Mouse (Mus musculus): ENCODE measurements around the gene Ddx55.
"Not testable (repeated sequence)": the region's sequence is repeated elsewhere in the genome, so short reads cannot be mapped to it uniquely, and the experiment has no call there.

Gene Ddx55

DNA sequence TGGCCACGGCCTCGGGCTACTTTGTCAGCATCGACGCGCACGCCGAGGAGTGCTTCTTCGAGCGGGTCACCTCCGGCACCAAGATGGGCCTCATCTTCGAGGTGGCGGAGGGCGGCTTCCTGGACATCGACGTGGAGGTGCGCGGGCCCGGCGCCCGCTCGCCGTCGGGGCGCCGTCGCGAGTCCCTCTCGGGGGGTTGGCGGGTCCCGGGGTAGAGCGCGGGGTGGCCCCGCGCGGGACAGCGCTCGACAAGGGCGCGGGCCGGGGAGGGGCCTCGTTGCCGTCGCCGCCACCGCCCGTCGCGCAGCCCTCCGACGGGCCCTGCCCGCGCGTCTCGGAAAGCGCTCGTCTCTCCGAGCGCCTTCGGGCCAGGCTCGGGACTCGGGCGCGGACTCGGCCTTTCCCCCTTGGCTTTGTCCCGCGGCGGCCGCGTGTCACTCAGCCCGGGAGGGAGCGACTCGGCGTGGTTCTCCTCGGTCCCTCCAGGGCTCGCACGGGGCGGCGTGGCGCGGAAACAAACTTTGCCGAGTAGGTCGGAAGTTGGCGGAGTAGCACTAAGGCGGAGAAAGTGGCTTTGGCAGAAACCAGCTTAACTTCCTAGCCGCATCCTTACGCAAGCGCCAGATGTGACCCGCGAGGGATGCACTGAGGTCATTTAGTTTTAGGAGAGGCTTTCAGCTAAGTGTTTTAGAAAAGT lies 11.6 kb upstream of the Ddx55 start:
- TF ChIP-seq CTCF (conservative IDR thresholded peaks at IDR 0.05; ENCODE audit: low read length), result no peak
- no peak for TF ChIP-seq POU5F1 (IDR thresholded peaks at IDR 0.05; ENCODE audit: borderline replicate concordance, low read length)
- no peak for TF ChIP-seq NANOG (IDR thresholded peaks at IDR 0.05; ENCODE audit: borderline replicate concordance, low read length)
- Histone ChIP-seq H3K9me3 (ENCODE audit: low read length) (no peaks in the 10 kb centered on the region), H3K4me1 (replicated peaks; ENCODE audit: low read depth, low read length) (peaks cover 68% of the 10 kb centered on the region), H3K4me3 (replicated peaks; ENCODE audit: low read length) (peak overlapping the region; percentile 98), H3K36me3 (ENCODE audit: insufficient read depth, low read length) (peaks cover 39% of the 10 kb centered on the region), H3K27me3 (ENCODE audit: insufficient read depth, low read length) (no peaks in the 10 kb centered on the region)

GRCm38 (mm10) chr5:124541602-124541973 lies 11.1 kb upstream of the Ddx55 start:
- no peaks in the 10 kb centered on the region for H3K9me3 ChIP-seq (ENCODE audit: low read length)
- peaks cover 45% of the 10 kb centered on the region for H3K36me3 ChIP-seq (ENCODE audit: insufficient read depth, low read length)
- H3K4me3 ChIP-seq (replicated peaks; ENCODE audit: low read length), result peak overlapping the region; percentile 98
- H3K27me3 ChIP-seq (ENCODE audit: insufficient read depth, low read length), result no peaks in the 10 kb centered on the region
- H3K4me1 ChIP-seq (replicated peaks; ENCODE audit: low read depth, low read length), result peaks cover 68% of the 10 kb centered on the region
- TF ChIP-seq CTCF (conservative IDR thresholded peaks at IDR 0.05; ENCODE audit: low read length), result no peak
- TF ChIP-seq NANOG (IDR thresholded peaks at IDR 0.05; ENCODE audit: borderline replicate concordance, low read length), result no peak
- no peak for TF ChIP-seq POU5F1 (IDR thresholded peaks at IDR 0.05; ENCODE audit: borderline replicate concordance, low read length)

- H3K36me3 ChIP-seq (ENCODE audit: insufficient read depth, low read length), result peaks cover 53% of the 10 kb centered on the region
- not testable (repeated sequence) for H3K4me3 ChIP-seq (replicated peaks; ENCODE audit: low read length); H3K27me3 ChIP-seq (ENCODE audit: insufficient read depth, low read length); H3K9me3 ChIP-seq (ENCODE audit: low read length)
- H3K4me1 ChIP-seq (replicated peaks; ENCODE audit: low read depth, low read length), result peaks cover 39% of the 10 kb centered on the region
Observed at GRCm38 (mm10) chr5:124550737-124551136, 1.9 kb upstream of the Ddx55 start.

GRCm38 (mm10) chr5:124551349-124552093 lies 1.1 kb upstream of the Ddx55 start:
- H3K9me3 ChIP-seq (ENCODE audit: low read length); H3K27me3 ChIP-seq (ENCODE audit: insufficient read depth, low read length): not testable (repeated sequence)
- H3K4me1 ChIP-seq (replicated peaks; ENCODE audit: low read depth, low read length), result peaks cover 31% of the 10 kb centered on the region
- H3K4me3 ChIP-seq (replicated peaks; ENCODE audit: low read length), result peak overlapping the region; percentile 100
- peaks cover 53% of the 10 kb centered on the region for H3K36me3 ChIP-seq (ENCODE audit: insufficient read depth, low read length)

GRCm38 (mm10) chr5:124552094-124552472 lies 581 bp upstream of the Ddx55 start:
- Histone ChIP-seq H3K27me3 (ENCODE audit: insufficient read depth, low read length) (no peaks in the 10 kb centered on the region), H3K36me3 (ENCODE audit: insufficient read depth, low read length) (peaks cover 53% of the 10 kb centered on the region), H3K4me3 (replicated peaks; ENCODE audit: low read length) (peak overlapping the region; percentile 100), H3K4me1 (replicated peaks; ENCODE audit: low read depth, low read length) (peaks cover 30% of the 10 kb centered on the region), H3K9me3 (ENCODE audit: low read length) (no peaks in the 10 kb centered on the region)
- TF ChIP-seq POU5F1 (IDR thresholded peaks at IDR 0.05; ENCODE audit: borderline replicate concordance, low read length) (no peak), NANOG (IDR thresholded peaks at IDR 0.05; ENCODE audit: borderline replicate concordance, low read length) (no peak)

DNA sequence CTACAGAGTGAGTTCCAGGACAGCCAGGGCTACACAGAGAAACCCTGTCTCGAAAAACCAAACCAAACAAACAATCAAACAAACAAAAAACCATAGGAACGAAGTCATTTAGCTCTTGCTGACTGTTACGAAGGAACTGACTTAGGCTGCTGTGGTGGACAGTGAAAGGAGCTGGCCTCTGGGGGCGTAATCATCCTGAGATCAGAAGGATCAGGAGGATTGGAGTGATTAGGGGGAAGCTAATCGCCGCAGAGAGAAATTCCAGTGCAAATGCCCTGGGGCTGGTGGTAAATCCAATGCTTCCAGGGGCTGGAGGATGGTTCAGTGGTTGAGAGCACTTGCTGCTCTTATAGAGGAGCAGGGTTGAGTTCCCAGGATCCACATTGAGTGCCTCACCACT lies 943 bp downstream of the Ddx55 start:
- H3K9me3 ChIP-seq (ENCODE audit: low read length), result no peaks in the 10 kb centered on the region
- TF ChIP-seq CTCF (conservative IDR thresholded peaks at IDR 0.05; ENCODE audit: low read length) (no peak), POU5F1 (IDR thresholded peaks at IDR 0.05; ENCODE audit: borderline replicate concordance, low read length) (no peak), NANOG (IDR thresholded peaks at IDR 0.05; ENCODE audit: borderline replicate concordance, low read length) (no peak)
- H3K4me1 ChIP-seq (replicated peaks; ENCODE audit: low read depth, low read length), result peaks cover 28% of the 10 kb centered on the region
- peaks cover 53% of the 10 kb centered on the region for H3K36me3 ChIP-seq (ENCODE audit: insufficient read depth, low read length)
- H3K4me3 ChIP-seq (replicated peaks; ENCODE audit: low read length), result peak overlapping the region; percentile 100
- H3K27me3 ChIP-seq (ENCODE audit: insufficient read depth, low read length), result no peaks in the 10 kb centered on the region

DNA sequence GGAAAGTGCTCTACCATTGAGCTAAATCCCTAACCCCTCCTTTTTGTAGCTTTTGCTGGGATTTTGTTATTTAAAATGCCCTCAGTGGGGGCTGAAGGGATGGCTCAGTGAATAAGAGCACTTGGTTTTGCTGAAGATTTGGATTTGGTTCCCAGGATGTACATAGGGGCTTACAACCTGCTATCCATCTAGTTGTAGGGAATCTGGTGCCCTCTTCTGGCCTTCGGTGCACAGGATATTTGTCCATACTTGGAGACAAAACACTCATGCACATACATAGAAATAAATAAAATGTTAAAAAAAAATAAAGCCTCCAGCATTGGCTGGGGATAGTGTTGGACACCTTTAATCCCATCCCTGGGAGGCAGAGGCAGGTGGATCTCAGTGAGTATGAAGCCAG lies 2.5 kb downstream of the Ddx55 start:
- TF ChIP-seq CTCF (conservative IDR thresholded peaks at IDR 0.05; ENCODE audit: low read length) (0 out of 2 replicates have a peak, but pooled peaks have one; percentile 5), POU5F1 (IDR thresholded peaks at IDR 0.05; ENCODE audit: borderline replicate concordance, low read length) (no peak), NANOG (IDR thresholded peaks at IDR 0.05; ENCODE audit: borderline replicate concordance, low read length) (no peak)

DNA sequence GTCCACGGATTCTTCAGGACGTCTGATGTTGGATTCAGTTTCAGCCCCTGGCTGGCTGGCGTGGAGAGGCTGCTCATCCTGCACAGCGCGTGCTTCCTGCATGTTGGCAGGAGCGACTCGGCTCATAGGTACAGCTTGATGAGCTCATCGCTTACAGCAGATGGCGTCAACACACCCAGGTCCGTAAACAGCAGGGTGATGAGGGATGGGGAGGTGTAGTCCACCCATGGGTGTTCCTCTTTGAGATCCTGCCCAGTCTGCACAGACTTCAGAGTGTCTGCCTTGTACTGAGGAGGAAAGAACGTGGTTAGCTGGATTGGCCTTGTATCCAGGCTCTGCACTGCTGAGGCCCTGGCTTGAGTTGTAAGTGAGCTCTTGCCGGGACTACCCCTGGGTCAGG lies 18.4 kb downstream of the Ddx55 start:
- H3K36me3 ChIP-seq (ENCODE audit: insufficient read depth, low read length), result peaks cover 100% of the 10 kb centered on the region
- TF ChIP-seq NANOG (IDR thresholded peaks at IDR 0.05; ENCODE audit: borderline replicate concordance, low read length) (no peak), CTCF (conservative IDR thresholded peaks at IDR 0.05; ENCODE audit: low read length) (no peak), POU5F1 (IDR thresholded peaks at IDR 0.05; ENCODE audit: borderline replicate concordance, low read length) (no peak)
- no peaks in the 10 kb centered on the region for H3K9me3 ChIP-seq (ENCODE audit: low read length)
- H3K4me3 ChIP-seq (replicated peaks; ENCODE audit: low read length), result no peak overlapping the region
- H3K27me3 ChIP-seq (ENCODE audit: insufficient read depth, low read length), result no peaks in the 10 kb centered on the region
- peaks cover 30% of the 10 kb centered on the region for H3K4me1 ChIP-seq (replicated peaks; ENCODE audit: low read depth, low read length)

More for the DNA sequence above, 2.5 kb downstream of the Ddx55 start:
- Histone ChIP-seq H3K27me3 (ENCODE audit: insufficient read depth, low read length) (no peaks in the 10 kb centered on the region), H3K4me1 (replicated peaks; ENCODE audit: low read depth, low read length) (peaks cover 34% of the 10 kb centered on the region), H3K9me3 (ENCODE audit: low read length) (no peaks in the 10 kb centered on the region), H3K4me3 (replicated peaks; ENCODE audit: low read length) (no peak overlapping the region), H3K36me3 (ENCODE audit: insufficient read depth, low read length) (peaks cover 65% of the 10 kb centered on the region)

DNA sequence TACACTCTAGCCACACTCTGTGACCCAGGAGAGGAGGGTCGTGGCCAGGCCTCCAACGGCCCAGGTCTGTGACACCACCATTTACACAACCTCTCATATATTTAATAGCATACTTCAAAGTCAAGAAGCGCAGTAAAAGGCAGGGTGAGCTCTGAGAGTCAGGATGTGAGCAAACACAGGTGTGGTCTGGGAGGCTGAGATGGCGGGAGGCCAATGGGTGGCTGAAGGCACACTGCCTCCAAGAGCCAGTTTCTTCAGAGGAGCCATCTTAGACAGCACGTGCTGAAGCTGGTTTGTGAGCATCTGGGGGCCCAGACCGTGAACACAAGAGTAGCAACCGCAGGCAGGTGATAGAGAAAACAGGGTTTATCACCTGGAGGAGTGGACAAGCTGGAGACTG lies 22.8 kb downstream of the Ddx55 start:
- peaks cover 82% of the 10 kb centered on the region for H3K36me3 ChIP-seq (ENCODE audit: insufficient read depth, low read length)

More for the DNA sequence above, 22.8 kb downstream of the Ddx55 start:
- Histone ChIP-seq H3K9me3 (ENCODE audit: low read length) (no peaks in the 10 kb centered on the region), H3K4me3 (replicated peaks; ENCODE audit: low read length) (no peak overlapping the region), H3K27me3 (ENCODE audit: insufficient read depth, low read length) (no peaks in the 10 kb centered on the region), H3K4me1 (replicated peaks; ENCODE audit: low read depth, low read length) (peaks cover 41% of the 10 kb centered on the region)
- TF ChIP-seq CTCF (conservative IDR thresholded peaks at IDR 0.05; ENCODE audit: low read length) (no peak), NANOG (IDR thresholded peaks at IDR 0.05; ENCODE audit: borderline replicate concordance, low read length) (no peak), POU5F1 (IDR thresholded peaks at IDR 0.05; ENCODE audit: borderline replicate concordance, low read length) (no peak)

Data from E14TG2a.4 (cell line).